Mouse (Mus musculus): ENCODE measurements at regions not wholly inside any gene's neighbourhood (a gene's known extent, or its start where the extent isn't known, plus 50 kb on each side); places are given as distances from the start of the nearest gene placed in this dataset.

DNA sequence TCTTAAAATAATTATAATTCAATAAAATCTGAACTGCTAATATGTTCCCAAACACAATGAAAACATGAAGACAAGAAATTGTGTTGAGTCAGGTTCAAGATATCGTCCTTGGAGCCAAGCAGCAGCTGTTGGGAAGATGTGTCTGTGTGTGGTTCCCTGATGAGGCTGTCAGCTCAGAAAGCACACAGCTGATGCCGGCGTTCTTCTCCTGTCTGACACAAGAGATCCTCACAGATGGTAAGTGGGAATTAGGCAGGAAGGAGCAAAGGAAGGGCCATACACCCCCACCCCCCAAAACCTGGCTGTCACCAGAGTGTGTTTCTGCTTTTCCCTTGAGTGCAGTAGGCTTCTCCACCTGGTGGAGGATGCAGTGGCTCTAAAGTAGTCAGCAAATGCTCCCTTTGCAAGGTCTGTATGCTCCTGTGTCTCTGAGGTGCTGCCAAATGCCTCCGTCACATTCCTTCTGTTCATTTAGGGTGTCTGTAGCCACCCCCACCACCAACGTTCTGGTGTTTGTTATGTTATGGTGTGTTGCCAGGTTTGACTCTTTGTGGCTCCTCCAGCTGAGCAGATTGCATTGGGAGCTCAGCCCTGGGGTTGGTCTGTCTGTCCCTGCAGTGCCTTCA lies 188.9 kb upstream of the Npy start:
- no peak for DNase-seq
- intact Hi-C loops (cut with DNase I), result no loop called here

DNA sequence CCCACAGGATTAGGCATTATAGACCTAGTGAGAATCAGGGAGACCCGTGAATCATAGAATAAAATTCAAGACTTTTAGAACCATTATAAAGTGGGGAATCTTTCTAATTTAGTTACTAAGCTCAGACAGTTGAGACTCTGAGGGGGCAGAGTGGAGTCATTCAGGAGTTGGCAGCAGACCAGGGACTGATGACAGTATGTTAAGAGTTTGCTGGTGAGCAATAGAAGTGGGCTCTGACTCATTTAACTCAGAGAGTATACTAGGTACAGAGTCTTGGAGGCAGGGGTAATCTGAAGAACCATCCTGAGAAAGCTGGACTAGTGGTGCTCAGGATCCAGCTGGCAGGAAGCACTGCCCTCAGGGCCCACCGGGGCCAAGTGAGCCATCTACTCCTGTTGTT lies 184.9 kb upstream of the Npy start:
- intact Hi-C loops (cut with DNase I), result no loop called here
- no peak for DNase-seq

DNA sequence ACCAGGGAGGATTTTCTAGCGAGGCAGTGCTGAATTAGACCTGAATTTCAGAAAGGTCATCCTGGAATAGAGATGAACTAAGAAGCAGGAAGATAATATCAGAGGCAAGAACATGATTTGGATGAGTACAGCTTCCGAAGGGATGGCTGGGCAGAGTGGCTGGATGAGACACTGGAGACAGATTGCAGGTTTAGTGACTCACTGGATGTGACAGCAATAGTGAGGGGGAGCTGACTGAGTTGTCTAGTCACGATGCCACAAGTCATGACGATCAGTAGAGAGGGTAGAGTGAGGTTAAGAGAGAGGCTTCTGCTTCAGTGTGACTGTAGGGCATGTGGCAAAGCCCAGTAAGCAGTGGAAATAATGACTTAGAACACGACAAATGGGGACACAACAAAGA lies 181.3 kb upstream of the Npy start:
- intact Hi-C loops (cut with DNase I), result no loop called here
- no peak for DNase-seq

DNA sequence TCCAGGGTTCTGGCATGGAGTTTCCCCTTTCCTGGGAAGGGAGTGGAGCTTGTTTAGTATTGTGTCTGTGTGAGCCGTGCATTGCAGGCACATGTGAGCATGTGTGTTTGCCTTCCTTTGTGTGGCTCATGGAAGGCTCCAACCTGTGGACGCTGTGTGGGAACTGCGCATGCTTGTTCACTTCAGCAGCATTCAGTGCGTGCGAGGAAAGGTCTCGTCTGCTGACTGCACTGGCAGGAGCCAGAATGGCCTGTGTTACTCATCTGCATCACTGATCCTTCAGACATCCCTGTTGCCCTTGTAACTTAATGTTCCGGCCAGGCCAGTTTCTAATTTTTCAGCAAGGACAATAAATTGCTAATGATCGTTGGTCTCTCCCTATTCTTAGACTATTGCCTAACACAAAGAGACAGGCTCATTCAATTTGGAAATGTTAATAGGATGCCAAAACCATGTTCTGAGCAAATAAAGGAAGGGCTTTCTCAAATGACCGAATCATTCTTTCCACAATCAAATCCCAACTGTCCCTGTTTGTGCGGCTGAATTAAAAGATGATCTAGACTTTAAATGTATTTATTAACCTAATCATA lies 167.9 kb upstream of the Npy start:
- DNase-seq, result no peak
- intact Hi-C loops (cut with DNase I), result no loop called here

DNA sequence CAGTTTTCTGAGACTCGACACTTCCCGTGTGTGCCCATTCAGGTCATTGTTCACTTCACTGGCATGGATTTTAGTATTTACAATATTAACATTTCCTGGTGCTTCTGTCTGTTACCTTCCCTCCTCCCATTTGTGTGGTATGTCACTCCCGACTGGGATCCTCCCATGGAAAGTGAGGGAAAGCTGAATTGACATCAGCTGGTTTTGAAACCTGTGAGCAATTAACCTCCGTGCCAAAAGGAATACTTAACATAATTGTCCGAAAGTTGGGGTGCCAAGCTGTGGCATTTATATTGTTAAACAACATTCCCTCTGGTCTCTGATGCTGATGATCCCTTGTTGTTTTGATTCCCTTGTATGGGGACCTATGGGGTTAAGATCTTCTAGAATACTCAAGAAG lies 167.3 kb upstream of the Npy start:
- intact Hi-C loops (cut with DNase I), result no loop called here
- DNase-seq, result no peak

DNA sequence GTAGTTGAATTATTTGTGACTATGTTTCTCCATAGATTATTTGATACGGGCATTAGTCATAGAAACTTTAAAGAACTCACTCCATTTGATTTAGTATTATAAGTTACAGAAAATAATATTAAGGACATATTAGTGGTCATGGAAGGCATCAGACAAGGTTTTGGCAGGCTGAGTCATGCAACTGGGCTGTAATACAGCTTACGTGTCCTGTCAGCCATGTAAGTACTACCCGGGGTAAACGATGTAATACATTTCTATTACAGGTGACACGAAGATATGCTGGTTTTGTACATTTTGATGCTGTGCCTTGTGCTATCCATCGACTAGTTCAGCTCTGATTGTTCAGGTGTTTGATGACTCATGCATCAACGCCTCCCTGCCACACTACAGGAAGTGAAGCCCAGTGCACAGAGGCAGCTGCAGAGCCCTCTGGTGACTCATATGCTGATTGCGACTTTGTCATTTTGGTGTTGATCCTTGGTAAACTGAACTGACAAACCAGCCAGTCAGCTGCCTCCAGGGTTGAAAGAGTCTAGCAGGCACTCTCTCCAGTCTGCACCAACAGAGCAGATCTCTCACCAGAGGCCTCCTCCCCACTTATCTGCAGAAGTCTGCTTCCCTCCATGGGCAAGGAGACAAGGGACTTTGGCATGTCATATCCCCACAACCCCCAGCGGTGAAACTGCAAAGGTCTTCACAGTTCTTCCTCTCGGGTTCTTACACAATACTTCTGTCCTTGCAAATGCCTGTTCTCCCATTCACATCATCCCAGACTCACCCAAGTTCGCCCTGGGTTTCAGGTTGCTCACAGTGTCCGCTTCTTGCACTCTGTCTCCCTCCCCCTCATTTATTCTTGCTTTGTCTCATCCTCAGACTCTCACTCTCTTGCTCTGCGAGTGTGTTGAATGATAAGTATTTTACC lies 165.9 kb upstream of the Npy start:
- DNase-seq, result no peak
- intact Hi-C loops (cut with DNase I), result no loop called here

DNA sequence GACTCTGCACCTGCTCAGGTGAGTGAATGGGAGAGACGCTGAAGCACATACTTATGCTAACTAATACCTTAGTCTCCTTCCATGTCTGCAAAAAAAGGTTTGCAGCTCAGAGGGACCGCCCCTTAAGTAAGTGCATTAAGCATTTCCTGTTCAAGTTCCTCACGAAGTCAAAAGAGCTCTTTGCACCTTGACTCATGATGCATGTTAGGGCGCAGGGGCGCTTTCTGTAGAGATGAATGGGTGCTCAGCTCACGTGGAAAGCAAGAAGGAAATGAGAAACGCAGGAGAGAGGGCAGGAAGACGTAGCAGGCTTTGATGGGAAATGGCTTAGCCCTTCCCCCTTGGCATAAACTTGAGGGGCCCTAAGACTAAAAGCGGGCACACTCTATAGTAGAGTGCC lies 164.5 kb upstream of the Npy start:
- DNase-seq, result no peak
- intact Hi-C loops (cut with DNase I), result no loop called here

DNA sequence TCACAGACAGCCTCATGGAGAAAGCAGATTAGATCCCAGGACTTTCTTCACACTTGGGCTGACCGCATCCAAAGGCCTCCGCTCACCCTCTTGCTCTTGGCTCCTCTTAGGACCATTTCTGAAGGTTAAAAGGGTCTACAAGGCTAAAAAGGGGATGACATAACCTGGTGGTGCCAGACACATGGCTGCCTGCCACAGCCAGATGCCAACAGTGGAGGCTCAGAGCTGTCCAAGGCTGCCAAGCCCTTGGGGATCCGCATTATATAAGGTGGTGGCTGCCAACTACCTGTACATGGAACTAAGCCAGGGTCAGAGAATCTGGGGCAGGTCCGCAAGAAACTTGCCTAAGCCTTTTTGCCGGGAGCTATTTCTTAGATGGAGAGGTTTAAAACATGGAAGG lies 151.5 kb upstream of the Npy start:
- DNase-seq, result no peak
- intact Hi-C loops (cut with DNase I), result no loop called here

DNA sequence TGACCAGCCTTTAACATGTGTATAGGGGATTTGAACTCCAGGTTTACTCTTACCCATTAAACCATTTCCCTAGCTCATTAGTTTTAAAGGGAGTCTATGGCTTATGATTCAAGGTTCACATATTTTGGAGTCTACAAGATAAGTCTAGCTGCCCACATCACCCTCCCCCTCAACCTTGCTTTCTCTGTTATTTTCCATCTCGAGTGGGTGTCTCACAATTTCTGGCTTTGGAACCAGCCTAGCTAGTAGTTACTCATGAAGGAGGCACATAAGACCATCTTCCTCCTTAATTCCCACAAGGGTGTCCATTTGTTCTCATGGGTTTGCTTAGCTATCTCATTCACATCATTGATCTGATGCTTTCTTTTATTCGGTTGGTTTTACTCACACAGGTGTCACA lies 150.6 kb upstream of the Npy start:
- DNase-seq, result no peak
- intact Hi-C loops (cut with DNase I), result no loop called here

DNA sequence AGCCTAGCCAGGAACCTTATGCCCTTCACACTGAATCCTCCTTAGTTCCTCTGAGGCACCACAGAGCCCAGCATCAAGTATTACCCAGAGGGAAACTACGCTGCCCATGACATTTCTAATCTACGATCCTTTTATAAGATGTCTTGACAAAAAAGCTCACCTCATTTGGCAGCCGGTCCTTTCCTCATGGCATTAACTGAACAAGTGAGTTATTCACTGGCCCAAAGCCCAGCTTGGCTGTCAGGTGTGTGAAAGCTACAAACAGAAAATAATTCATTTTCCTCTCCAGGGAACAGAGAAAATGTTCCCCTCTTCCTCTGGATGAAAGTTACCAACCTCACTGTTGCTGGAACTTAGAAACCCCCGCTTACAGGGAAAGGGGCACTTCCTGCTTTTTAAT lies 135.7 kb upstream of the Npy start:
- DNase-seq, result no peak
- intact Hi-C loops (cut with DNase I), result no loop called here

DNA sequence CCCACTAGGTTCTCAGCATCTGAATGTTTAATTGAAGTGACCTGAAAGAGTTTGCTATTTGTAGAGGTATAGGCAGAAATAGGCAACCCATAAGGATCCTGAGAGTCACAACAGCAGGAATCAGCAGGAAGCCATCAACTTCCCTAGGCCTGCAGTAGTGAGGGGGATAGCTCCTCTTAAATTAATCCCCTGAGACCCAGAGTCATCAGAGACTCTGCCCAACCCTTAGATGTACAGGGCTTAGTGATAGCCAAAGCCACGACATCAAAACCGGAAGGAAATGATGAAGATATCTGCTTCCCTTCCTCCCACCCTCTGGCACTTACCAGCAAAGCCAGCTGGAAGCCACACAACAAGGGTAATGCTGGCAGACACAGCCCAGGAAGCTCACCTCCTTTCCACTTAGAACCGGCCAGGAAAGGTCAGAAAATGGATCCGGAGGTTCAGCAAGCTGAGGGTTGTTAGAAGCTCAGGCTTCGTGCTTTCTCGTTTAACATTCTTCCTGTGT lies 130.4 kb upstream of the Npy start:
- DNase-seq, result no peak
- intact Hi-C loops (cut with DNase I), result no loop called here

DNA sequence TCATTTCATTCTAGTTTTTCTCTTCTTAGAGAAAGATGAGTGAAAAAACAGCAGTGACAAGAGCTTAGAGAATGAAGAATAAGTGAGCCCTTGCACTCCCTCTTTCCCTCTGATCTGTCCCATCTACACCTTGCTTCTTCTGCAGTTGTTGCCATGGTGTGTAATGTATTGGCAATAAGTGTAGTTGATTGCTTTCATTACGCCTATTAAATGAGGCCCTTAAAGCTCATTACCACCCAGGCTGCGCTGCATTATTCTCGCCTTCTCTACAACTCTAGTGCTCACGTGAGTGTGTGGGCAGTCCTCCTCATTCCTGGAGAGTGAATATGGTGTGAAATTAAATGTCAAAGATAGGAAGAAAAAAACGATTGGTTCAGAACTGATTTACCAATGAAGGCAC lies 127.7 kb upstream of the Npy start:
- intact Hi-C loops (cut with DNase I), result no loop called here
- no peak for DNase-seq

DNA sequence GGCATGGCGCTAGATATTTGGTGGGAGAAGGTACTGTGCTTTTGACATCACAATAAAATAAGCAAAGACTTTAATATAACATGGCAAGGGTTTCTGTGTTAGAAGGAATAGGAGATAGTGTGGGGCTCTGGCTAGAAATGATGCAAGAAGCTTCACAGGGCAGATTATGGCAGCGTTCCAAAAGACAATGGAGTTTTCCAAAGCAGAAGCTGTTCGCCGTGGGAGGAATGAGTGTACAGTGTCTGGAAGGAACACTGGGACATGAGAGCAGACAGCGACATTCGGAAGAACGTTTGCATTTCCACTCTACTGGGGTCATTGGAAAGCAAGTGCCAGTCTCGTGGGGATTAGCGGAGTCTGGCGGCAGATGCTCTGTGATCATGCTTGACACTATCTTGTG lies 125.5 kb upstream of the Npy start:
- intact Hi-C loops (cut with DNase I), result no loop called here
- DNase-seq, result no peak

DNA sequence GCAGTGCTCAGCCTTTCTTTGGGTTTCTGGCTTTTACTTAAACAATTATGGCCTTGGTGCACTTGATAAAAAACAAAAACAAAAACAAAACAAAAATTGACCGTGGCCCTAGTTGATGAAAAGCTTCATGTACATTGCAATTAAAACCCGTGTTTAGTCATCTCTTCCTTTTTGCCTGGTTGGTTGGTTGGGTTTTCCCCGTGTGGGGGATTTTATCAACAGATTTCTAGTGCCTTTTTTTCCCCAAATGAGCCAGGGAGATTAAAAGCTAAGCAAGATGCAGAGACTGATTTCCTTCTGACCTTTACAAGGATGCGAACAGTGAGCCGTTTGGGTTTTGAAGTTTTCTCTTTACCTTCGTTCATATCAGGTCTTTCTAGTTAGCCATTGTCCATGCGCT lies 121.1 kb upstream of the Npy start:
- no peak for DNase-seq
- intact Hi-C loops (cut with DNase I), result no loop called here

DNA sequence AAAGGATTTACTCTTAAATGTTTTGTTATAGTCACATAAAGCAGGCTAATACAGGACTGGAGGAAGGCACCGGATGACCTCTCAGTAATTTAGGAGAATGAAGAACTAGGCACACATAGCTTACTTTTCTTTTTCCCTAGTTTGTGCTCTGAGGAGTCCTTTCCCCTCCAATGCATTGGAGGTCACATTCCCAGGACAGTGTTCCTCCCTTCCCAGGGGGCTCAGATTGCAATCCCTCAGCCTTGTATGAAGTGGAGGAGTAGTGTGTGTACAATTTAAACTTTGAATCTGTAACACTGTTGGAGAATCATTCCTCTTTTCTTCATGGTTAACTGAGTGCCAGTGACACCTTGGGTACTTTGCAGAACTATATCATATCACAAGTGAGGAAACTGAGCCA lies 109.5 kb upstream of the Npy start:
- intact Hi-C loops (cut with DNase I), result no loop called here
- no peak for DNase-seq

DNA sequence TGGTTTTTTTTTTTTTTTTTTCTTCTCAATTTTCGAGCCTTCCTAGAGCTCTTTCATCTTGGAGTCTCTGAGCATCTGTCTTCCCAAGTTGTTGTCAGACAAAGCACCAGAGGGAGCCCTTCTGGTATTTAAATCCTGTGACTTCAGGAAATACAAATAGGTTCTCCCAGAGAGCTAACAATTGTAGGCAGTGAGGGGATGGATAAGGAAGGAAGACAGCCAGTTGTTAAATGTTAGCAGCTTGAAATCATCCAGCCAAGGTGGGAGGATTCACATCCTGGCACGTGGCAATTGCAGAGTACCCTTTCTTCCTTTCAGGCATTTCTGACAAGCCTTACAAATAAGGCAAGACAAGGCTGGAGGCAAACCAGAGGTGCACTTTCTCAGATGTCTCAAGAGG lies 106.0 kb upstream of the Npy start:
- intact Hi-C loops (cut with DNase I), result no loop called here
- no peak for DNase-seq

DNA sequence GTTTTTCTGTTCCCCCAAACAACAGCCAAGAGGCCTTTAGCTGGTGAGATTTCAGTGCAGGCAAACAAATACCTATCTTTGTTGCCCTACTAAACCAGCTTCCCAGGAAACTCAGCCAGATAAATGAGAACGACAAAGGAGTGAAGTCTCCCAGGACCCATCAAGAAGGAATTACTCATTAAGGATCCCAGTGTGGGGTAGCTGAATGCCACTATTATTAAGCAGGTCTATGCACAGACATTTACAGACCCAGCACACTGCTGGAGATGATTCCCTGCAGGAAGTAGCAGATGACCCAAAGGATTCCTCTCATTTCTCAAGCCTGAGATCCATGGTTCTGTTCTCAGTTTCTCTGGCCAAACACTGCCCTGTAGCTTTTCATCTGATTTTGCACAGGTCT lies 105.6 kb upstream of the Npy start:
- no peak for DNase-seq
- intact Hi-C loops (cut with DNase I), result no loop called here

DNA sequence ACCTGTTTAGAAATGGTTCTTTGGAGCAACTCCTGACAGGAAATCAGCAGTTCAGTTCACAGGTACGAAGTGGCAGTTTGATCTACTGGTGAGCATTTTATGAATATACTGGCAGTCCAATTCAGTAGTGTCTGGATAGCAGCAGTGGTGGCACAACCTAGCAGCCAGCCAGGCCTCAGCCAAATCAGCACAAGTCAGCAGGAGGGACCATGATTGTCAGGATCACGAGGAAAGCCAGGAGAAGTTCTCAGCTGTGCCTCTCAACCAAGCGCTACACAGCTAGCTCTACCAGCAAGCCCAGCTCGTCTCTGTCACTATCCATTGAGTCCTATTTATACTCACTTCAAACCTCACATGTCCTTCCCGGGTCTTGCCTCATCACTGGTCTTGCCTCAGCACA lies 89.3 kb upstream of the Npy start:
- DNase-seq, result no peak
- intact Hi-C loops (cut with DNase I), result no loop called here

DNA sequence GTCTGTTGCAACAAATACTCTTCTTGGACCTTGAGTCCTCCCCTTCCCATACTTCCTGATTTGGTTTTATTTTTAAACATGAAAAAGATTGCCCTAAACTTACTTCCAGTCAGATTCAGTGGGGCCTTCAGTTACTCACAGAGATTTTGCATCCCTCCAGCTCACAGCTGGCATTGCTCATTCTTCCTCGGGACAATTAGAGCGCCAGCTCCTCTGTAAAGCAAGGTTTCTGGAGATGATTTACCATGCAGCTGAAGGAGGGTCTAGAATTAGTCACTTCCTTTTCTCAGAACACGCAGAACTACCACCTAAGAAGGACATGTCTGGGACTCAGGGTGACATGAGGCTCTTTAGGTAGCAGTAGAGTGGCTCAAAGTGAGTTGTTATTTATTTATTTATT lies 79.4 kb upstream of the Npy start:
- DNase-seq, result no peak
- intact Hi-C loops (cut with DNase I), result no loop called here

DNA sequence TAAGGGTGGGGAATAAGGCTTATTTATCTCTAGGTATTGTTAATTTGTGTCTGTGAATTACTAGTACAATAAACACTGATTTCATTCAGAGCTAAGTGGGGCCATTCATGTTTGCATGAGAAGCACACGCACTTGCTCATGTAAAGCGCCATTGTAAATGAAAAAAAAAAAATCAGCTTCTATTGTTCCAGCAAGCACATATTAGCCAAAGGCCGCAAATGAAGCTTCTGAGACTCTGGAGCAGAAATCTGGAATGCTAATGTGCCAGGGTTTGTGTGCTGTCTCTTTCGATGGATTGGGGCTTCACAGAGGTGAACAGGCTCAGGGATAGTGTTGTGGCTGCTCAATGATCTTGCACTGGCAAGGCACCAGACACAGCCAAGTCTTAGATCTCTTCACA lies 77.2 kb upstream of the Npy start:
- intact Hi-C loops (cut with DNase I), result no loop called here
- no peak for DNase-seq

DNA sequence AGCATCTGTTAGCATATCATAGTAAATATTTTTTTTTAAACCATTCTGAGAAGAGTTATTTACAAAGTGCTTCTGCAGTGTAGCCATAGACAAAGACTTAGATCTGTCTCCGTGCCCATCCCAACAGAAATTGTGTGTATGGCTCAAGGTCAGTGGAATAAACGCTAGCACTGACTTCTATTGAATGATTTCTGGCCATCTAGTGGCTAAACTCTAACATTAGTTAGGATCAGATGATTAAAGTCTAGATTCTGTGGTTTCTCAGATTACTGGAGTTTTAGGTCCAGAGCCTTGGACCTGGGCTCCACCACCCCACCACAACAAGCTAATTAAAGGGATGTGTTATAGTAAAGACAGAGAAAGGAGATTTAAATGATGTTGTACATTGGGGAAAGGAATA lies 72.0 kb upstream of the Npy start:
- intact Hi-C loops (cut with DNase I), result no loop called here
- DNase-seq, result no peak

DNA sequence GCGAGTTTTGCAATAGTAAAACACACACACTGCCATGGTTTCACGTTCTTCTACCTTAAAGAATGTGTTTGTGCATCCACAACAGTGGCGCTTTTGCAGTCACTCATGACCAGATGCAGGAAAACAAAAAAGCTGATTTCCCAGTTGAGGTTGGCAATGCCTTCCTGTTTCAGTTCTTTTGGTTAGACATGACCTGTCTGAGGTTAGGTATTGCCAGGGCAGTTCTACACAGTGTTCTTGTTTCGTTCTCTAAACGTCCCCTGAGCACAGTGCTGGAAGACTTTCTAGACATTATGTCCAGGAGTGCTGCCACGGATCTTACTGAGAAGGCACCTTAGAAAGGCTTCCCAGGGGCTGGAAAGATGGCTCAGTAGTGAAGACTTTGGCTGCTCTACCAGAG lies 62.9 kb upstream of the Npy start:
- intact Hi-C loops (cut with DNase I), result no loop called here
- DNase-seq, result no peak
